Mouse (Mus musculus) adrenal gland, postnatal 10 days (tissue): ENCODE results near the gene Ifna15. TPM values are rescaled to one million over a fixed set of nuclear protein-coding genes. Genes with fewer than 3 reads are reported as not detected.

Experiments
- DNase-seq: peaks from one replicate; pipeline ENCODE4 v3.0.0; 2021; ENCODE audit warnings: mixed read lengths
- total RNA-seq, 2 experiments: library from RNA; stranded (reverse); gene quantifications; 2 replicates each; pipeline ENCODE4 v1.2.3; 2021

Ifna15 gene
- total RNA-seq, 2 experiments from 2014 or later: not detected

DNA sequence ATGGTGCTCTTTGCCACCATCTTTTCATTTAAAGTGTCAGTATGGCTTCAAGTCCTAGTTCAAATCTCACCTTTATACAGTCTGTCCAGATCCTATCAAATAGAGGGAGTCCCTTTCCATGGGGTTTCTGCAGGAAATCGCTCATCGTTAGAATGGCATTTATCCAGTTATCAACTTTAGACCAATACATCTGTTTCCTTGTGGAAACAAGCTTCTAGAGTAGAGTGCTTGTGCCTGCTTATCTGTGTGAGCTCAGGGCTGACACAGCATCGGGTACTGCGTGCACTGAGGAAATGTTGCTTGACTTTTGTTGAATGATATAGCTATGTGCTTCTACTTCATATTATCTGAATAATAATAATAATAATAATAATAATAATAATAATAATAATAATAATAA lies 44.3 kb downstream of the Ifna15 start:
- DNase-seq: no peak

Other genes starting within 250 kb of the Ifna15 start
- gene Hacd4, start 119.3 kb downstream of the Ifna15 start, total RNA-seq: 1 to 10 TPM; 4.8 to 5.4 TPM
- not detected for gene Ifnb1, start 35.5 kb downstream of the Ifna15 start, total RNA-seq
- gene Ifna14, start 13.6 kb upstream of the Ifna15 start, total RNA-seq: not detected
- not detected for gene Ifna9, start 34.1 kb upstream of the Ifna15 start, total RNA-seq
- gene Ifna12, start 45.1 kb upstream of the Ifna15 start, total RNA-seq: not detected
- gene C87499, start 76.2 kb upstream of the Ifna15 start, total RNA-seq: not detected
- gene Ifna13, start 86.2 kb upstream of the Ifna15 start, total RNA-seq: not detected
- gene Ifna16, start 118.7 kb upstream of the Ifna15 start, total RNA-seq: not detected
- not detected for gene Ifna2, start 125.7 kb upstream of the Ifna15 start, total RNA-seq
- gene Ifnab, start 133.1 kb upstream of the Ifna15 start, total RNA-seq: not detected
- 1 to 10 TPM in 1 of 2 experiments, under 1 TPM in 1; 0.60 to 1.2 TPM for gene Gm26566, start 163.6 kb upstream of the Ifna15 start, total RNA-seq
- 10 to 100 TPM; 74.5 to 81.4 TPM for gene Klhl9, start 164.2 kb upstream of the Ifna15 start, total RNA-seq
- not detected for gene Gm13271, start 196.6 kb upstream of the Ifna15 start, total RNA-seq
- under 1 TPM in 1 of 2 experiments, not detected in 1; 0.24 TPM for gene Gm13283, start 201.9 kb upstream of the Ifna15 start, total RNA-seq
- not detected for gene Gm13290, start 215.6 kb upstream of the Ifna15 start, total RNA-seq
- not detected for gene Gm13289, start 218.7 kb upstream of the Ifna15 start, total RNA-seq
- gene Gm13272, start 221.6 kb upstream of the Ifna15 start, total RNA-seq: not detected
- not detected for gene Ifnz, start 223.9 kb upstream of the Ifna15 start, total RNA-seq
- gene Gm13276, start 227.5 kb upstream of the Ifna15 start, total RNA-seq: not detected
- gene Gm13277, start 230.4 kb upstream of the Ifna15 start, total RNA-seq: not detected
- gene Gm13278, start 233.3 kb upstream of the Ifna15 start, total RNA-seq: not detected
- gene Gm13275, start 236.2 kb upstream of the Ifna15 start, total RNA-seq: not detected
- gene Gm13279, start 239.2 kb upstream of the Ifna15 start, total RNA-seq: not detected
- gene Gm13285, start 241.4 kb upstream of the Ifna15 start, total RNA-seq: under 1 TPM in 1 of 2 experiments, not detected in 1; 0.21 TPM
- not detected for gene Gm13287, start 245.0 kb upstream of the Ifna15 start, total RNA-seq
- gene Gm13288, start 247.3 kb upstream of the Ifna15 start, total RNA-seq: not detected